Mouse (Mus musculus): ENCODE measurements around the gene Il11.

Gene Il11

GRCm38 (mm10) chr7:4788499-4789435, 6.1 kb upstream of the Il11 start:
- peak in 1 of 2 experiments; percentile 55 for DNase-seq (ENCODE audit: low spot score in 2 of 2)

- peak in 1 of 2 experiments; percentile 9 for DNase-seq (ENCODE audit: low spot score in 2 of 2)
Observed at GRCm38 (mm10) chr7:4783667-4784268, 1.1 kb upstream of the Il11 start.

DNA sequence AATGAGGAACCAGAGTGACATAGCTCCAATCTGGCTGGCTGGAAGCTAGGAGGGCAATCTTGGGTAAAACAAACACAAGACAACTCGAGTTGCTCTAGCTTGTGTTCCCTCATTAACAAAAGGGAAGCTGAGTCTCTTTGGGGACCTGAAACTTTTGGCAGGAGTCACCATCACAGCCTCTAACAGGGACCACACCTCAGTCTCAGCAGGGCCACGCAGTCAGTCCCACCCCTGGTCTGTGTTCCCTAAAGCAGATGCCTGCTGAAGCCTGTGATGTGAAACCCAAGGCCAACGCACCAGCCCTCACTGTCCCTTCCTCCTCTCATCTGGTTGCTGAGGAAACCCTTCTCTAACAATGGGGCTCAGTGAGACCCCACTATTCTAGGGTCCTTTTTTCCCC, 529 bp downstream of the Il11 start:
- no peak for DNase-seq (ENCODE audit: low spot score in 2 of 2)

GRCm38 (mm10) chr7:4779921-4780320, 2.7 kb downstream of the Il11 start:
- DNase-seq (ENCODE audit: low spot score in 2 of 2), result no peak

DNA sequence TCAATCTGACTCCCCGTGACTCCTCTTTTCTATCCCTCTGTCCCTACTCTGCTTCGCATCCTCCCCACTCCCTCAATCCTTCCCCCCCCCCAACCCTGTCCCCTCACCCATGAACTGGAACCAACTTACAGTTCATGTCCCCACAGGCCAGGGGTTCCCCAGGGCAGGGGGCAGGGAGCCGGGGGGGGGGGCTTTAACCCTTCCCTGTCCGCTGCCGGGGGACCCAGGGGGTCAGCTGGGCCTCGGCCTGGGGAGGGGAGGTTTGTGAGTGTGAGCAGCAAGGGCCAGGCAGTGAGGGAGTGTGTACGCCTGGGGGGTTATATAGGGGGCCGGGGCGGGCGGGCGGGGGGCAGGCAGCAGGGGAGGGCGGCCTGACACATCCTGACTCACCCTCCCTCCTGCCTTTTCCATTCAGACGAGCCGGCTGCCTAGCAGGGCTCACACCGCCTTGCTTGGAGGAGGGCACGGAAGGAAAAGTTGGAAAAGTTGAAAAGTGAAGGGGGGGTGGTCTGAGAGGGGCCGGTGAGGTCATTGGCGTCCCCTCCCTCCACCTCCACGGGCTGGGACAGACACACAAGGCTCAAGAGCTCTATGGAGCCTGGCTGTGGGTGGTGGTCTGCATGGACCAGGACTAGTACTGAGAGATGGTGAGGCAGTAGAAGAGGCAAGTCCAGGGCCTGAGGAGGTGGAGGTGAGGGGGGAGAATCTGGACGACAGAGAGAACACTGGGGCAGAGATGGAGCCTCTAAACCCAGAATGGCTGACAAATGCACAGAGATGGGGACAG, 4.6 kb downstream of the Il11 start:
- no peak for DNase-seq (ENCODE audit: low spot score in 2 of 2)

GRCm38 (mm10) chr7:4776861-4777830, 5.5 kb downstream of the Il11 start:
- DNase-seq (ENCODE audit: low spot score in 2 of 2), result peak in 1 of 2 experiments; percentile 39

GRCm38 (mm10) chr7:4776131-4776530, 6.5 kb downstream of the Il11 start:
- no peak for DNase-seq (ENCODE audit: low spot score in 2 of 2)

DNA sequence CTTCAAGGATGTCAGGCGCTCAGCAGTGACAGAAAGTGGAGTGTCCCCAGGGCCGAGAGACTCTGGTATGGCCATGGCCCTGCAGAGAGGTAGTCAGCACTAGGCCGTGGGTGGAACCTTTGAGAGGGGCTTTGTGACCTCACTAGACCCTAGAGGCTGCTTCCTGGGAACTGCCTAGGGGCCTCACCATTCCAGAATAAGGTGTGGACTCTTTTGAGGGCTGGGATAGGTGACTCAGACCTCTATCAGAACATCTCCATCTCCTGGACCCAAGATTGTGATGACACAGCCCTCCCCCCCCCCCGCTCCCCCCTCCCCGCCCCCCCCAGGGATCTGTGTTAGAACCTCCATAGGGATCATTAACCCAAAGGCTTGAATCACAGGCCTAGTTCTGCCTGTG, 11.5 kb downstream of the Il11 start, which contains the start of gene Fam71e2:
TSS of gene Fam71e2 (minus strand) at position 101 of the 400 bp plus-strand sequence.
- DNase-seq (ENCODE audit: low spot score in 2 of 2), result no peak

DNA sequence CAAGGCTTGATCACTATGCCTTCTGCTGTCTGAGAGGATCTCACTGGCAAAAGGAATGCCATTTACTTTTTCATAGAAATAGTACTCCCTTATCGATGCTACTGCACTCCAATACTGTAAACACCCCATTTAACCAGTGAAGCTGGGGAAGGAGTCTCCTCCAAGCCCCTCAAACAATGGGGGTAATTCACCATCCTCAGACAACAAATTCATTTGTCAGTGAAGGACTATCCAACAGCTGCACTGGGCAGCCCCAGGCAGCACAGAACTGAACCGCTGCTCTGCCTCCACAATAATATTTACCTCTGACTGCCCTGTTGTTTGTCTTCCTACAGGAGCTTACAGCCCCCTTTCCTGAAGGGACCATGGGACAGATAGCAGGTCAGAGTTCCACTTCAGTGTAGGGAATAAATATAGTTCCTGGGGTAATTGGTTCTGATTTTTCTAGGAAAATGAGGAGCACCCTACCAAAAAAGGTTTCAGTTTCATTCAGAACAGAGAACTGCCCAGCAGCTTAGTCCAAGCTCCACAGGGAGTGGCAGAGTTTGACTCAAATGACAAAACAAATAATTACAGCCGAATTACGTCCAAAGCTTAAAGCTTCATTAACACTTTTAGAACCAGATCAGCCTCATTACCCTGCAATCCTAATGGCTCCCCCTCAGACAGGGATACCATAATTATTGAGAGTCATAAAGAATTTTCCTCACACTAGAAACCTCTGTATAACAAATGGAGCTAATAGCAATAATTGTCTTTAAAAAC, 17.5 kb downstream of the Il11 start:
- no peak for DNase-seq (ENCODE audit: low spot score in 2 of 2)

DNA sequence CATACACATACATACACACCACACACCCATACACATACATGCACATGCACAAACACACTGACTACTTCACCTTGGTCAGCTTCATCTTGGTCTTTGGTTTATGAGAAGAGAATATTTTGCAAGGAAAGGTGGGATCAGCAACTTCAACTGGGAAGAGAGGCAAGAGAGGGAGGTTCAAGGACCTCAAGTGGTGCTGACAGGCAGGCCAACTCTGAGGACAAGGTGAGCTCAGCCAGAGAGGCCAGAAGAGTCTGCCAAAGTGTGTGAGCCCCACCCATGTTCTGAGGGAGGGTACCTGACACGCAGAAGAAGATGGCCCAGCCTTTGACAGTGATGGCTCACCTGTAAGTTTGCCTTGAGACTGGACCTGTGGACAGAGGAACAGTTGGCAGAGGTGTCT, 23.0 kb downstream of the Il11 start:
- no peak for DNase-seq (ENCODE audit: low spot score in 2 of 2)

DNA sequence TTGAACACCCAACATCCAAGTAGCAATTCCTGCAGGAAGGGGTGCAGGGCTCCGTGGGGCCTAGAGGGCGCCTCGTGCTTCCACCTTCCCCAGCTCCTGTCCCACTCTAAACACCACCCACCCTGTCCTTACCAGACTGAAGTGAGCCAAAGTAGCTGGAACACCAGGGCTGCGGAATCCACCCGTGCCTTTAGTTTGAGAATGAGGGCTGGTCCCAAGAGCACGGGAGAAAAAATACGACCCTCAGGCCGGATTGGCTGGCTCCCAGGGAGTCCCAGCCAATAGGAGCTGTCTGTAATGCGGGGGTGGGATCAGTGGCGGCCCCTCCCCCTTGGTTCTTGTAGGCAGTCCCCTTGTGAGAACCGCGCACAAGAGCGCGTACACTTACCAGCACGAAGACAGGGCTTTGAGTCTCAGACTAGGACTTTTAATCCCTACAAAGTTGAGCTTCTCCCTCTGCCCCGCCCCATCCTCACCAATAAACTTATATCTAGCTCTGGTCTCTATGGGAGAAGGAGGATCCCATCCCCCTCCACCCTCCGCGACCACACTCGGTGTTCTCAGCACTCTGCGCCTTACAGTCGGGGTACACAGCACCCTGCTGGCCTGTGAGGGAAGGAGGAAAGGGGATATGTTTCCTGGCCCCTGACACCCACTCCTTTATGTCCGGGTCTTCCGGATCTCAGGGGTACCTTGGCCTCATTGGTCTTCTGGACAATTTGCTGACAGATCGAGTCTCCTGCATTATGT, 29.7 kb downstream of the Il11 start, which contains the start of gene Cox6b2:
TSS of gene Cox6b2 (minus strand) at position 274 of the 750 bp plus-strand sequence.
- DNase-seq (ENCODE audit: low spot score in 2 of 2), result peak; percentile 72 to 76

DNA sequence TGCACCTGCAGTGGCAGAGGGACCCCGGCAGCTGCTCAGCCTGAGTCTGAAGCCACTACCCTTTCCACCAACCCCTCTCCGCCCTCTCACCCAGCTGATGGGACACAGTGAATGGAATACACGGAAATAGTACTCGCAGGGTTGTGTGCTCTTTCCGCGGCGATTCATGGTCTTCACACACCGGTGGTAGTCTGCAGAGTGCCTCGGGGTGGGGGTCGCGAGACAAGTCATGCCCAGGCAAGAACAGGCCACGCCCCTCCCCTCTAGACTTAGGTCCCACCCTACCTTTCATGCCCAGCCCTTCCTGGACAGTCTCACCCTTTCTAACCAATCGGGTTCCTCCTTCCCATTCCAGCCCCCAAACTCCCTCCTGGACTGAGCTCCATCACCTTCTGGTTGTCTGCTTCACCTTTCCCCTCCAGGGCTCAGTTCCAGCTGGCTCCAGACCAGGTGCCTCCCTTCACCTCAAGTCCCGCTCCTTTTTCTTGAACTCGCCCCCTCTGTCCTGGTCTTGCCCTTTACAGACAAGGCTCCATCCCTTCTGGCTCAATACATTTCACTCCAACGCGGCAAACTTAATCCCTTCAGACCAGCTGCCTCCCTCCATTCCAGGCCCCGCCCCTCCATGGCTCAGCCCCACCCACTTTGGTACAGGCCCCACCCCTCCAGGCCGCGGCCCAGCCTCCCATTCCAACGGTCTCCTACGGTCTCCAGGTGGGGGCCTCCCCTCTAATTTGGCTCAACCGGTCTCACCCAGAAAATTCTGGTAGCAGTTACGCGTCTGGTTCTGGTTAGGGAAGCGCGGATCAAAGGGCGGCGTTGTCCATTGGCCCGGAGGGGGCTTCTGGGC, 30.5 kb downstream of the Il11 start:
- DNase-seq (ENCODE audit: low spot score in 2 of 2), result peak; percentile 18 to 19

DNA sequence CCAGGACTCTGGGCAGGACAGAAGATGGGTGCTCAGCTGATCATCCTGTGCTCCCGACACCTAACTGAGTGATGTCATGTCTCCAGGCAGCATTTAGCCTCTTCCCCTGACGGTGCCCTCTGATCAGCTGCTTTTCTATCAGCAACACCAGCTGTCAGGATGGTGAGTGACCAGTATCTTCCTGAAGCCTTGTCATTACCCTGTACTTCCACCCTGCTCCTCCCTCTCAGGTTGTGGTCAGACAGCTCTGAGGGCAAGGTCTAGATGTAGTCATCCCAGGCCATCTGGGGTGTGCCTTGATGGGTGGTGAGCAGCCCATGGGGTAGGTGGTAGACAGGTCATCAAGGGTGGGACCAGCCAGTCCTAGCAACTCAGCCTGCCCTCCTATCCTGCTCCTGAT, 33.5 kb downstream of the Il11 start:
- DNase-seq (ENCODE audit: low spot score in 2 of 2), result no peak

- DNase-seq (ENCODE audit: low spot score in 2 of 2), result no peak
Observed at GRCm38 (mm10) chr7:4748321-4748720, 34.3 kb downstream of the Il11 start.

DNA sequence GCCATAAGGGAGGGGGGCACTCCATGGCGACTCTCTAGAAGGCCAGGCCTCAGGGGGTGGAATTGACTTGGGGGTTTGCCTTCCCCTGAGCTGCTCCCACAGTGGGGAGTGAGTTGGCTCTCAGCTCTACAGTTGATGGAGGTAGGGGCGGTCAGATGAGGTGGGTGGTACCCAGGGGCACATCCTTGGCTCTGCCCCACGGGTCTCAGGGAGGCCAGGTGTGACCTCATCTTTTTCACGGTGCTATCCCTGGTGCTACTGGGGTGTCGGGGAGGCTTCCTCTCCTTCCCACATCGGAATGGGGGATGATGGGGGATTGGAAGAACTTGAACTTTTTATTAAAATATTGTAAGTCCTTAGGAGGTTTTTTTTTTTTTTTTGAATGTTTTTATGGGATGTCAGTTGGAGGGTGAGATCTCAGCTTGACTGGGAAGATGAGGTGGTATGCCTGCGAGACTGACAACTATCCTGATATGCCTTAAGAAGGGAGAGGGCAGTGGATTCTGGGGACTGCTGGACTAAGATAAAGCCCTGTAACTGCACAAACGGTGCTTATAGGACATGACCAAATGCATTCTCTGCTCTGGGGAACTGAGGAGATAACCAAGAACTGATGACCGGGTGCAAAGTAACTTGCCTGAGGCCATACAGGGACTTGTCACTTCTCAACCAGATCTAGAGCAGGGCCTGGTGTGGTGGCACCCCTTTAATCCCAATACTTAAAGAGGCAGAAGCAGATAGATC, 35.3 kb downstream of the Il11 start:
- DNase-seq (ENCODE audit: low spot score in 2 of 2), result no peak

DNA sequence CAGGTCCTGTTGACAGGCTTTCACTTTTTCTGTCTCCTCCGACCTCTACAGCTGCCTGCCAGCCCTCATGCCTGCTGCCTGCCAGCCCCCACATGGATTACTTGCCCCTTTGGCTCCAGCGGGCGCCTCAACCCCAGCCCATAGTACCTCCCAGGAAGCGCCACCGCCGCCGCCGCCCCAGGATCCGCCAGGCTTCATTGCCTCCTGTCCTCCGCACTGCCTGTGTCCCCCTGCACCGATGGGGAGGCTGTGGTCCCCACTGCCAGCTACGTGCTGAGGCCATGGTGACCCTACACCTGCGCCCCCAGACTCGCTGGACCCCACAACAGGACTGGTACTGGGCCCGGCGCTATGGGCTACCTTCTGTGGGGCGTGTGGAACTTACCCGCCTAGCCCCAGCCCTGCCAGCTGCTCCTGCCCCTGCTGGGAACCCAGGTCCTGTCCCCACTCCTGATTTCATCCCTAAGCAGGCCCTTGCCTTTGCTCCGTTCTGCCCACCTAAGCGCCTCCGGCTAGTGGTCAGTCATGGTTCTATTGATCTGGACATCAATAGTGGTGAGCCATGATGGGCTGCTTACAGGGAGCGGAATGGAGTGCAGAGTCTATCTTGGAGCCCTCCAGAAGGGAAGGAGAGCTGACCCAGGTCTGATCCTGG, 36.2 kb downstream of the Il11 start:
- DNase-seq (ENCODE audit: low spot score in 2 of 2), result no peak

GRCm38 (mm10) chr7:4744886-4745285, 37.8 kb downstream of the Il11 start:
- DNase-seq (ENCODE audit: low spot score in 2 of 2), result no peak
